Mouse (Mus musculus) embryonic fibroblast, embryonic 13.5 days (primary cell): ENCODE results near the gene Il20rb.

Experiments
- CTCF ChIP-seq: IDR thresholded peaks from 2 replicates; pipeline ENCODE4 v1.5.1; 2011; ENCODE audit warnings: mild to moderate bottlenecking, control low read depth, low read length, moderate library complexity, borderline replicate concordance; ENCODE audit not compliant: insufficient read depth
- POLR2A ChIP-seq: IDR thresholded peaks from 2 replicates; pipeline ENCODE4 v1.6.1; 2011; ENCODE audit warnings: low read depth, mild to moderate bottlenecking, control low read depth, low read length, moderate library complexity

GRCm38 (mm10) chr9:100470228-100470627 lies 16.4 kb downstream of the Il20rb start:
- TF ChIP-seq CTCF: no peak
- TF ChIP-seq POLR2A: no peak
